ENCODE assay signal across 16 mouse cellular contexts in the genomic region with DNA sequence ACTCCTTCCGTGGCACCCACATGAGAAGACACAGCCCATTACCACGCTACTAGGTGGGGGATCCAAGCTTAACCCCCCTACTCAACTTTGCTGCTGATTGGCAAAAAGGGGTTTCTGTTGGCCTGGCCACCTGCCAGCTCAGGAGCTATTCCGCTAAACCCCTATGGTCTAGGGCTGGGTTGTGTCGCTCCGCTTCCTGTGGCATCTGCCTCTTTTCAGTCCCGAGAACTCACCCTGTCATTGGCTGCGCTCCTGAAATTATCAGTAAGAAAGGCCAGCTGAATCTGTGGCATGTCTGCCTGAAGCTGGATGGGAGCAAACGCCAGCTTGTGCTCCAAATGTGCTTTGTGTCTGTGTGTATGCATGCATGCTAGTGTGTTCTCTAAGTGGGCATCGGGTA. TPM values are rescaled to one million over a fixed set of nuclear protein-coding genes. Genes with fewer than 3 reads are reported as not detected.
A peak's percentile ranks its signal among the peaks of the same experiment; 100 is the strongest.
DNase-seq lines count a peak whose midpoint lies in the region; ATAC-seq and TF ChIP-seq lines count a peak whose summit lies in the region.
"Had no signal": no experiment of that assay in that cellular context is flagged by ENCODE, and none has a peak within 500 bp of the region (broad histone marks: within the 10 kb centered on the region; RNA-seq: fewer than 3 reads in every experiment).

No protein-coding gene starts in this region.

- peaks cover 64% of the 10 kb centered on the region for H3K27me3 ChIP-seq in forebrain, embryonic 10.5 days (ENCODE audit: poor library complexity, severe bottlenecking)
- H3K27me3 ChIP-seq in forebrain, embryonic 11.5 days (ENCODE audit: control insufficient read depth, insufficient read depth, low read length), result no peaks in the 10 kb centered on the region
- no peaks in the 10 kb centered on the region for H3K27me3 ChIP-seq in limb, embryonic 11.5 days (ENCODE audit: control insufficient read depth, insufficient read depth, low read length)
- peaks cover 46% of the 10 kb centered on the region for H3K27me3 ChIP-seq in limb, embryonic 10.5 days (ENCODE audit: low read depth, poor library complexity, severe bottlenecking)
- no peaks in the 10 kb centered on the region for H3K27me3 ChIP-seq in forebrain, embryonic 16.5 days (replicated peaks; ENCODE audit: control insufficient read depth, insufficient read depth, low read length)
- H3K27me3 ChIP-seq in midbrain, postnatal 0 days (ENCODE audit: insufficient read depth, low read length), result no peaks in the 10 kb centered on the region
- H3K27me3 ChIP-seq in liver, embryonic 11.5 days (replicated peaks; ENCODE audit: control insufficient read depth, insufficient read depth, low read length), result peaks cover 20% of the 10 kb centered on the region
- H3K27me3 ChIP-seq: Patski had no signal

- peaks cover 68% of the 10 kb centered on the region for H3K4me1 ChIP-seq in forebrain, embryonic 10.5 days
- H3K4me1 ChIP-seq in forebrain, embryonic 11.5 days (replicated peaks; ENCODE audit: control insufficient read depth, insufficient read depth, low read length), result peaks cover 27% of the 10 kb centered on the region
- peaks cover 14% of the 10 kb centered on the region for H3K4me1 ChIP-seq in limb, embryonic 11.5 days (ENCODE audit: control insufficient read depth, insufficient read depth, low read length)
- H3K4me1 ChIP-seq in limb, embryonic 10.5 days, result peaks cover 73% of the 10 kb centered on the region
- peaks cover 71% of the 10 kb centered on the region for H3K4me1 ChIP-seq in forebrain, embryonic 16.5 days (replicated peaks; ENCODE audit: control insufficient read depth, insufficient read depth, low read length)
- peaks cover 21% of the 10 kb centered on the region for H3K4me1 ChIP-seq in midbrain, postnatal 0 days (ENCODE audit: insufficient read depth, low read length)
- peaks cover 35% of the 10 kb centered on the region for H3K4me1 ChIP-seq in liver, embryonic 11.5 days (replicated peaks; ENCODE audit: control insufficient read depth, insufficient read depth, low read length)

- ATAC-seq in forebrain, embryonic 11.5 days (replicated peaks; ENCODE audit: low FRiP score), result no peak
- ATAC-seq in limb, embryonic 11.5 days (ENCODE audit: insufficient number of reproducible peaks, low FRiP score, low TSS enrichment, low read depth), result no peak
- no peak for ATAC-seq in forebrain, embryonic 16.5 days
- ATAC-seq in midbrain, postnatal 0 days (ENCODE audit: low FRiP score), result no peak
- no peak for ATAC-seq in liver, embryonic 11.5 days (replicated peaks; ENCODE audit: low FRiP score)
- ATAC-seq: lung, postnatal 0 days; Patski had no signal

- H3K4me3 ChIP-seq in forebrain, embryonic 10.5 days, result no peak overlapping the region
- no peak overlapping the region for H3K4me3 ChIP-seq in forebrain, embryonic 11.5 days (ENCODE audit: low read depth, low read length)
- H3K4me3 ChIP-seq in limb, embryonic 11.5 days (ENCODE audit: low read depth, low read length), result no peak overlapping the region
- H3K4me3 ChIP-seq in limb, embryonic 10.5 days, result no peak overlapping the region
- H3K4me3 ChIP-seq in forebrain, embryonic 16.5 days (replicated peaks; ENCODE audit: low read length), result no peak overlapping the region
- no peak overlapping the region for H3K4me3 ChIP-seq in midbrain, postnatal 0 days (ENCODE audit: low read depth, low read length)
- H3K4me3 ChIP-seq in liver, embryonic 11.5 days (ENCODE audit: low read depth, low read length), result no peak overlapping the region
- H3K4me3 ChIP-seq: limb, embryonic 12.5 days had no signal

- H3K4me2 ChIP-seq in forebrain, embryonic 11.5 days (ENCODE audit: low read depth, low read length, severe bottlenecking), result no peak overlapping the region
- no peak overlapping the region for H3K4me2 ChIP-seq in limb, embryonic 11.5 days (ENCODE audit: low read depth, severe bottlenecking)
- H3K4me2 ChIP-seq in forebrain, embryonic 16.5 days (ENCODE audit: low read length), result no peak overlapping the region
- H3K4me2 ChIP-seq in midbrain, postnatal 0 days (ENCODE audit: low read depth, low read length, poor library complexity, severe bottlenecking), result no peak overlapping the region
- no peak overlapping the region for H3K4me2 ChIP-seq in liver, embryonic 11.5 days
- H3K4me2 ChIP-seq: limb, embryonic 12.5 days had no signal

- DNase-seq in forebrain, embryonic 10.5 days (ENCODE audit: extremely low spot score, low spot score), result no peak
- no peak for DNase-seq in forebrain, embryonic 11.5 days (ENCODE audit: low spot score)
- no peak for DNase-seq in limb, embryonic 11.5 days (ENCODE audit: low spot score)
- DNase-seq in limb, embryonic 10.5 days (ENCODE audit: low spot score), result no peak
- peak; percentile 66 for DNase-seq in midbrain, postnatal 0 days (ENCODE audit: low spot score)
- no peak for DNase-seq in frontal cortex, postnatal 36 days (ENCODE audit: low spot score in 2 of 2)
- no peak for DNase-seq in liver, embryonic 11.5 days (ENCODE audit: low spot score)
- DNase-seq: adrenal gland, postnatal 25 days had no signal

- 86% methylated on average over 9 of the region's 9 CpGs for WGBS in forebrain, embryonic 10.5 days
- 87% methylated on average over 9 of the region's 9 CpGs for WGBS in forebrain, embryonic 11.5 days
- 87% methylated on average over 9 of the region's 9 CpGs for WGBS in limb, embryonic 11.5 days
- WGBS in limb, embryonic 10.5 days, result 87% methylated on average over 9 of the region's 9 CpGs
- WGBS in forebrain, embryonic 16.5 days, result 39% methylated on average over 9 of the region's 9 CpGs
- 63% methylated on average over 9 of the region's 9 CpGs for WGBS in midbrain, postnatal 0 days
- 72% methylated on average over 9 of the region's 9 CpGs for WGBS in liver, embryonic 11.5 days

- no peaks in the 10 kb centered on the region for H3K9me3 ChIP-seq in forebrain, embryonic 10.5 days
- H3K9me3 ChIP-seq in forebrain, embryonic 11.5 days (ENCODE audit: control insufficient read depth, low read length), result no peaks in the 10 kb centered on the region
- no peaks in the 10 kb centered on the region for H3K9me3 ChIP-seq in limb, embryonic 11.5 days (ENCODE audit: control insufficient read depth, low read length)
- no peaks in the 10 kb centered on the region for H3K9me3 ChIP-seq in limb, embryonic 10.5 days (replicated peaks)
- no peaks in the 10 kb centered on the region for H3K9me3 ChIP-seq in forebrain, embryonic 16.5 days (ENCODE audit: control insufficient read depth, low read length)
- no peaks in the 10 kb centered on the region for H3K9me3 ChIP-seq in midbrain, postnatal 0 days (ENCODE audit: low read length)
- H3K9me3 ChIP-seq in liver, embryonic 11.5 days (ENCODE audit: control insufficient read depth, low read length), result no peaks in the 10 kb centered on the region
- H3K9me3 ChIP-seq: limb, embryonic 12.5 days had no signal

- no peak for TF ChIP-seq CTCF in midbrain, postnatal 0 days (IDR thresholded peaks at IDR 0.05)

- H3K36me3 ChIP-seq in forebrain, embryonic 10.5 days (replicated peaks), result no peaks in the 10 kb centered on the region
- H3K36me3 ChIP-seq in forebrain, embryonic 11.5 days (ENCODE audit: control insufficient read depth, insufficient read depth, low read length), result no peaks in the 10 kb centered on the region
- no peaks in the 10 kb centered on the region for H3K36me3 ChIP-seq in limb, embryonic 11.5 days (ENCODE audit: control insufficient read depth, insufficient read depth, low read length)
- no peaks in the 10 kb centered on the region for H3K36me3 ChIP-seq in limb, embryonic 10.5 days
- no peaks in the 10 kb centered on the region for H3K36me3 ChIP-seq in forebrain, embryonic 16.5 days (ENCODE audit: control insufficient read depth, insufficient read depth)
- H3K36me3 ChIP-seq in midbrain, postnatal 0 days (ENCODE audit: insufficient read depth, low read length), result no peaks in the 10 kb centered on the region
- no peaks in the 10 kb centered on the region for H3K36me3 ChIP-seq in liver, embryonic 11.5 days (ENCODE audit: control insufficient read depth, insufficient read depth, low read length)
- H3K36me3 ChIP-seq: limb, embryonic 12.5 days had no signal

- no peak overlapping the region for H3K9ac ChIP-seq in forebrain, embryonic 11.5 days (ENCODE audit: low read length)
- H3K9ac ChIP-seq in limb, embryonic 11.5 days (ENCODE audit: low read length), result peak overlapping the region; percentile 17; the same call in 1 of the 2 replicates
- no peak overlapping the region for H3K9ac ChIP-seq in forebrain, embryonic 16.5 days (replicated peaks; ENCODE audit: low read depth, low read length)
- no peak overlapping the region for H3K9ac ChIP-seq in midbrain, postnatal 0 days (replicated peaks; ENCODE audit: low read length, poor library complexity, severe bottlenecking)
- H3K9ac ChIP-seq in liver, embryonic 11.5 days (ENCODE audit: low read depth, low read length), result no peak overlapping the region
- H3K9ac ChIP-seq: limb, embryonic 12.5 days had no signal

- H3K27ac ChIP-seq in forebrain, embryonic 10.5 days, result 0 out of 2 replicates have a peak overlapping the region, but pooled peaks have one; percentile 56
- H3K27ac ChIP-seq in forebrain, embryonic 11.5 days (ENCODE audit: low read depth, low read length), result no peak overlapping the region
- H3K27ac ChIP-seq in limb, embryonic 11.5 days (replicated peaks; ENCODE audit: low read depth, low read length), result no peak overlapping the region
- no peak overlapping the region for H3K27ac ChIP-seq in limb, embryonic 10.5 days
- peak overlapping the region; percentile 91 for H3K27ac ChIP-seq in forebrain, embryonic 16.5 days (ENCODE audit: low read length)
- 0 out of 2 replicates have a peak overlapping the region, but pooled peaks have one; percentile 18 for H3K27ac ChIP-seq in midbrain, postnatal 0 days (ENCODE audit: low read depth, low read length)
- no peak overlapping the region for H3K27ac ChIP-seq in liver, embryonic 11.5 days (ENCODE audit: low read depth, low read length)
- H3K27ac ChIP-seq: kidney, postnatal 0 days had no signal

RNA-seq across cellular contexts. Expression of a gene that starts 6.1 kb away (rescaled TPM):
- 2.5 and 2.9 TPM in 2 replicates for polyA plus RNA-seq in forebrain, embryonic 10.5 days (2016; fragmentation: Nextera tagmentation; extraction: Ambion mirVana)
- 1.7 TPM in 2 replicates for polyA plus RNA-seq in forebrain, embryonic 11.5 days (2014; fragmentation: Nextera tagmentation; extraction: Ambion mirVana)
- 2.3 and 2.8 TPM in 2 replicates for polyA plus RNA-seq in limb, embryonic 11.5 days (2014; fragmentation: Nextera tagmentation; extraction: Ambion mirVana)
- polyA plus RNA-seq in limb, embryonic 10.5 days (2016; fragmentation: Nextera tagmentation; extraction: Ambion mirVana), result 2.7 and 5.8 TPM in 2 replicates
- 16.6 TPM in 2 replicates for polyA plus RNA-seq in forebrain, embryonic 16.5 days (2015; fragmentation: Nextera tagmentation; extraction: Ambion mirVana)
- 38.7 and 44.2 TPM in 2 replicates for total RNA-seq in midbrain, postnatal 0 days (2014; rRNA removed)
- 40.5 and 43.5 TPM in 2 replicates for polyA plus RNA-seq in midbrain, postnatal 0 days (2015; fragmentation: Nextera tagmentation; extraction: Ambion mirVana)
- polyA plus RNA-seq in liver, embryonic 11.5 days (2014; fragmentation: Nextera tagmentation; extraction: Ambion mirVana), result 2.0 and 2.5 TPM in 2 replicates
- total RNA-seq: common myeloid progenitor, adult 5-6 weeks; hematopoietic stem cell, adult 5-6 weeks; monocyte, adult 5-6 weeks had no signal

RNA-seq across cellular contexts. Expression of a gene that starts 6.8 kb away (rescaled TPM):
- 0.62 and 1.1 TPM in 2 replicates for polyA plus RNA-seq in forebrain, embryonic 10.5 days (2016; fragmentation: Nextera tagmentation; extraction: Ambion mirVana)
- polyA plus RNA-seq in forebrain, embryonic 11.5 days (2014; fragmentation: Nextera tagmentation; extraction: Ambion mirVana), result 0.23 and 0.67 TPM in 2 replicates
- polyA plus RNA-seq in limb, embryonic 11.5 days (2014; fragmentation: Nextera tagmentation; extraction: Ambion mirVana), result 0.95 and 0.97 TPM in 2 replicates
- 0.16 and 0.25 TPM in 2 replicates for polyA plus RNA-seq in limb, embryonic 10.5 days (2016; fragmentation: Nextera tagmentation; extraction: Ambion mirVana)
- 2.9 and 3.2 TPM in 2 replicates for polyA plus RNA-seq in forebrain, embryonic 16.5 days (2015; fragmentation: Nextera tagmentation; extraction: Ambion mirVana)
- 3.7 TPM in 1 of 2 replicates, not detected in the other for total RNA-seq in midbrain, postnatal 0 days (2014; rRNA removed)
- polyA plus RNA-seq in midbrain, postnatal 0 days (2015; fragmentation: Nextera tagmentation; extraction: Ambion mirVana), result 4.8 and 6.0 TPM in 2 replicates
- 0.62 and 0.74 TPM in 2 replicates for polyA plus RNA-seq in liver, embryonic 11.5 days (2014; fragmentation: Nextera tagmentation; extraction: Ambion mirVana)
- total RNA-seq: common myeloid progenitor, adult 5-6 weeks; monocyte, adult 5-6 weeks had no signal

RNA-seq across cellular contexts. Expression of a gene that starts 33.4 kb away (rescaled TPM):
- polyA plus RNA-seq in forebrain, embryonic 10.5 days (2016; fragmentation: Nextera tagmentation; extraction: Ambion mirVana), result 3.5 and 4.0 TPM in 2 replicates
- 2.5 and 2.7 TPM in 2 replicates for polyA plus RNA-seq in forebrain, embryonic 11.5 days (2014; fragmentation: Nextera tagmentation; extraction: Ambion mirVana)
- 3.1 and 3.9 TPM in 2 replicates for polyA plus RNA-seq in limb, embryonic 11.5 days (2014; fragmentation: Nextera tagmentation; extraction: Ambion mirVana)
- 4.4 and 5.2 TPM in 2 replicates for polyA plus RNA-seq in limb, embryonic 10.5 days (2016; fragmentation: Nextera tagmentation; extraction: Ambion mirVana)
- polyA plus RNA-seq in forebrain, embryonic 16.5 days (2015; fragmentation: Nextera tagmentation; extraction: Ambion mirVana), result 1.0 and 1.5 TPM in 2 replicates
- total RNA-seq in midbrain, postnatal 0 days (2014; rRNA removed), result 3.4 and 4.5 TPM in 2 replicates
- 1.0 TPM in 2 replicates for polyA plus RNA-seq in midbrain, postnatal 0 days (2015; fragmentation: Nextera tagmentation; extraction: Ambion mirVana)
- polyA plus RNA-seq in liver, embryonic 11.5 days (2014; fragmentation: Nextera tagmentation; extraction: Ambion mirVana), result 9.9 and 10.6 TPM in 2 replicates

Comparison
In these comparisons a context has a peak if more than half of its experiments do, and no peak if none do; other contexts are left out.
1. H3K27ac ChIP-seq: peak in forebrain, embryonic 10.5 days (single experiment), forebrain, embryonic 16.5 days (single experiment) and midbrain, postnatal 0 days (single experiment); none in forebrain, embryonic 11.5 days (single experiment), limb, embryonic 11.5 days (single experiment), limb, embryonic 10.5 days (single experiment) and liver, embryonic 11.5 days (single experiment).